Mouse (Mus musculus): ENCODE measurements around the gene Thrb. TPM values are rescaled to one million over a fixed set of nuclear protein-coding genes. Genes with fewer than 3 reads are reported as not detected.

Thrb gene
- polyA plus RNA-seq, 1 experiment = 0.05 TPM

- no peak for TF ChIP-seq E2F4 (IDR thresholded peaks at IDR 0.05; ENCODE audit: insufficient read depth)
- no peak for TF ChIP-seq USF1 (IDR thresholded peaks at IDR 0.05; ENCODE audit: low read depth)
- TF ChIP-seq TCF12 (IDR thresholded peaks at IDR 0.05; ENCODE audit: insufficient read depth, poor library complexity, severe bottlenecking) = no peak
- no peaks in the 10 kb centered on the region for H3K79me2 ChIP-seq (ENCODE audit: control insufficient read depth, insufficient read depth)
These were observed 208.3 kb downstream of the Thrb start for GRCm38 (mm10) chr14:17868326-17868725.

GRCm38 (mm10) chr14:17875946-17876345, 215.9 kb downstream of the Thrb start:
- Histone ChIP-seq H3K27me3 (ENCODE audit: control insufficient read depth, insufficient read depth, insufficient read length) (no peaks in the 10 kb centered on the region), H3K4me2 (ENCODE audit: low read depth) (no peak overlapping the region), H3ac (ENCODE audit: control insufficient read depth, insufficient read length) (no peak overlapping the region), H3K36me3 (ENCODE audit: control insufficient read depth, insufficient read depth) (no peaks in the 10 kb centered on the region), H3K79me2 (ENCODE audit: control insufficient read depth, insufficient read depth) (no peaks in the 10 kb centered on the region), H3K4me3 (no peak overlapping the region)
- TF ChIP-seq E2F4 (IDR thresholded peaks at IDR 0.05; ENCODE audit: insufficient read depth) (no peak), CEBPB (IDR thresholded peaks at IDR 0.05; ENCODE audit: insufficient read depth, poor library complexity, severe bottlenecking) (no peak), POLR2AphosphoS2 (IDR thresholded peaks at IDR 0.05; ENCODE audit: insufficient read length, low read depth) (no peak), TCF12 (IDR thresholded peaks at IDR 0.05; ENCODE audit: insufficient read depth, poor library complexity, severe bottlenecking) (no peak)

More at GRCm38 (mm10) chr14:17868326-17868725, 208.3 kb downstream of the Thrb start:
- H3K27me3 ChIP-seq (ENCODE audit: control insufficient read depth, insufficient read depth, insufficient read length) = no peaks in the 10 kb centered on the region
- H3K4me2 ChIP-seq (ENCODE audit: low read depth) = no peak overlapping the region
- no peak overlapping the region for H3K4me3 ChIP-seq
- no peak overlapping the region for H3ac ChIP-seq (ENCODE audit: control insufficient read depth, insufficient read length)
- no peaks in the 10 kb centered on the region for H3K36me3 ChIP-seq (ENCODE audit: control insufficient read depth, insufficient read depth)

- TF ChIP-seq SRF (IDR thresholded peaks at IDR 0.05; ENCODE audit: control insufficient read depth, insufficient read length, low read depth) (no peak), POLR2AphosphoS2 (IDR thresholded peaks at IDR 0.05; ENCODE audit: insufficient read length, low read depth) (no peak), USF1 (IDR thresholded peaks at IDR 0.05; ENCODE audit: low read depth) (no peak), TCF3 (IDR thresholded peaks at IDR 0.05; ENCODE audit: insufficient read length, low read depth) (no peak)
- no peak overlapping the region for H3K4me3 ChIP-seq
- H3K79me2 ChIP-seq (ENCODE audit: control insufficient read depth, insufficient read depth) = no peaks in the 10 kb centered on the region
These were observed 219.4 kb downstream of the Thrb start for GRCm38 (mm10) chr14:17879446-17879845.

GRCm38 (mm10) chr14:17884884-17885283, 224.8 kb downstream of the Thrb start:
- Histone ChIP-seq H3K36me3 (ENCODE audit: control insufficient read depth, insufficient read depth) (no peaks in the 10 kb centered on the region), H3K4me3 (no peak overlapping the region), H3ac (ENCODE audit: control insufficient read depth, insufficient read length) (no peak overlapping the region), H3K79me2 (ENCODE audit: control insufficient read depth, insufficient read depth) (no peaks in the 10 kb centered on the region), H3K4me2 (ENCODE audit: low read depth) (no peak overlapping the region), H3K27me3 (ENCODE audit: control insufficient read depth, insufficient read depth, insufficient read length) (no peaks in the 10 kb centered on the region)
- TF ChIP-seq MYOG (IDR thresholded peaks at IDR 0.05; ENCODE audit: control insufficient read depth in 1 of 3, insufficient read depth in 1 of 3, insufficient read length in 2 of 3, low read depth in 2 of 3) (no peak), USF1 (IDR thresholded peaks at IDR 0.05; ENCODE audit: low read depth) (no peak), TCF3 (IDR thresholded peaks at IDR 0.05; ENCODE audit: insufficient read length, low read depth) (no peak), REST (IDR thresholded peaks at IDR 0.05; ENCODE audit: insufficient read depth, insufficient read length) (no peak), TCF12 (IDR thresholded peaks at IDR 0.05; ENCODE audit: insufficient read depth, poor library complexity, severe bottlenecking) (no peak), MYOD1 (IDR thresholded peaks at IDR 0.05; ENCODE audit: control insufficient read depth in 1 of 3, insufficient read length in 2 of 3, low read depth in 2 of 3) (no peak), CEBPB (IDR thresholded peaks at IDR 0.05; ENCODE audit: insufficient read depth, poor library complexity, severe bottlenecking) (no peak), POLR2AphosphoS2 (IDR thresholded peaks at IDR 0.05; ENCODE audit: insufficient read length, low read depth) (no peak), SRF (IDR thresholded peaks at IDR 0.05; ENCODE audit: control insufficient read depth, insufficient read length, low read depth) (no peak), E2F4 (IDR thresholded peaks at IDR 0.05; ENCODE audit: insufficient read depth) (no peak), POLR2A (IDR thresholded peaks at IDR 0.05; ENCODE audit: insufficient read length, low read depth) (no peak), MAX (IDR thresholded peaks at IDR 0.05; ENCODE audit: low read depth) (no peak)

More at GRCm38 (mm10) chr14:17879446-17879845, 219.4 kb downstream of the Thrb start:
- H3K36me3 ChIP-seq (ENCODE audit: control insufficient read depth, insufficient read depth) = no peaks in the 10 kb centered on the region
- no peaks in the 10 kb centered on the region for H3K27me3 ChIP-seq (ENCODE audit: control insufficient read depth, insufficient read depth, insufficient read length)
- H3ac ChIP-seq (ENCODE audit: control insufficient read depth, insufficient read length) = no peak overlapping the region
- no peak overlapping the region for H3K4me2 ChIP-seq (ENCODE audit: low read depth)

- no peak overlapping the region for H3K4me3 ChIP-seq
- no peaks in the 10 kb centered on the region for H3K79me2 ChIP-seq (ENCODE audit: control insufficient read depth, insufficient read depth)
- H3K36me3 ChIP-seq (ENCODE audit: control insufficient read depth, insufficient read depth) = no peaks in the 10 kb centered on the region
- no peak overlapping the region for H3K4me2 ChIP-seq (ENCODE audit: low read depth)
- no peak for TF ChIP-seq POLR2A (IDR thresholded peaks at IDR 0.05; ENCODE audit: insufficient read length, low read depth)
- no peak for TF ChIP-seq SRF (IDR thresholded peaks at IDR 0.05; ENCODE audit: control insufficient read depth, insufficient read length, low read depth)
- no peak for TF ChIP-seq USF1 (IDR thresholded peaks at IDR 0.05; ENCODE audit: low read depth)
- TF ChIP-seq MYOD1 (IDR thresholded peaks at IDR 0.05; ENCODE audit: control insufficient read depth in 1 of 3, insufficient read length in 2 of 3, low read depth in 2 of 3) = no peak
- TF ChIP-seq MAX (IDR thresholded peaks at IDR 0.05; ENCODE audit: low read depth) = no peak
- TF ChIP-seq E2F4 (IDR thresholded peaks at IDR 0.05; ENCODE audit: insufficient read depth) = no peak
- no peak for TF ChIP-seq POLR2AphosphoS2 (IDR thresholded peaks at IDR 0.05; ENCODE audit: insufficient read length, low read depth)
- TF ChIP-seq REST (IDR thresholded peaks at IDR 0.05; ENCODE audit: insufficient read depth, insufficient read length) = no peak
- TF ChIP-seq TCF3 (IDR thresholded peaks at IDR 0.05; ENCODE audit: insufficient read length, low read depth) = no peak
- TF ChIP-seq MYOG (IDR thresholded peaks at IDR 0.05; ENCODE audit: control insufficient read depth in 1 of 3, insufficient read depth in 1 of 3, insufficient read length in 2 of 3, low read depth in 2 of 3) = no peak
- TF ChIP-seq CEBPB (IDR thresholded peaks at IDR 0.05; ENCODE audit: insufficient read depth, poor library complexity, severe bottlenecking) = no peak
- TF ChIP-seq TCF12 (IDR thresholded peaks at IDR 0.05; ENCODE audit: insufficient read depth, poor library complexity, severe bottlenecking) = no peak
- no peak overlapping the region for H3ac ChIP-seq (ENCODE audit: control insufficient read depth, insufficient read length)
- H3K27me3 ChIP-seq (ENCODE audit: control insufficient read depth, insufficient read depth, insufficient read length) = no peaks in the 10 kb centered on the region
These were observed 225.3 kb downstream of the Thrb start for GRCm38 (mm10) chr14:17885320-17885719.
